Mouse (Mus musculus): ENCODE results near the gene Otulin.

DNA sequence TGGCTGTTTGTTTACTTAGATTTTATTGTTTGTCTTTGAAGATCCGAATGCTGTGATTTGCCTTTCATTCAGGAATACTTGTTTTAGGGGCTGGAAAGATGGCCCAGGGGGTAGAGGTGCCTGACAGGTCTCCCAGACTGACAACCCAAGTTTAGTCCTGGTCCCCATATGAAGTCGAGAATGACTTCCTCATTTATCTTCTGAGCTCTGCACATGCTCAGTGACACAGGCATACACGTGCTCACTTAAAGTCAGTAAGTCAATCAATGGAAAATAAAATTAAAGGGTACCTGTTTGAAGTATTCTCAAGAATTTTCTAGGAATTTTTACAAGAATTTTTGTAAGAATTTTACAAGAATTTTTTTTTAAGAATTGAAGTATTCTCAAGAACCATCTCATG is 97.5 kb downstream of the Otulin start:
- no peak for TF ChIP-seq CTCF (IDR thresholded peaks at IDR 0.05; ENCODE audit: extremely low read depth, insufficient read depth, low read length)
- no peak for TF ChIP-seq POLR2A (IDR thresholded peaks at IDR 0.05; ENCODE audit: extremely low read depth, insufficient read depth, low read length)

Measured in cortical plate, adult 2 months (tissue).